In genomic region chr13:98356176-98356972, GRCm38 (mm10) we compare ENCODE assay signal across 9 mouse cellular contexts. TPM values are rescaled to one million over a fixed set of nuclear protein-coding genes. Genes with fewer than 3 reads are reported as not detected.
DNase-seq lines count a peak whose midpoint lies in the region; ATAC-seq and TF ChIP-seq lines count a peak whose summit lies in the region.
"Had no signal": no experiment of that assay in that cellular context is flagged by ENCODE, and none has a peak within 500 bp of the region (broad histone marks: within the 10 kb centered on the region; RNA-seq: fewer than 3 reads in every experiment).

No protein-coding gene starts in this region.

- peak overlapping the region; percentile 59 for H3K4me2 ChIP-seq in forebrain, embryonic 11.5 days (ENCODE audit: low read depth, low read length, severe bottlenecking)

- peak overlapping the region; percentile 65 for H3K9ac ChIP-seq in forebrain, embryonic 11.5 days (ENCODE audit: low read length)

- no peak for TF ChIP-seq CTCF in left cerebral cortex, adult 2 months (IDR thresholded peaks at IDR 0.05)

- no peaks in the 10 kb centered on the region for H3K9me3 ChIP-seq in forebrain, embryonic 11.5 days (ENCODE audit: control insufficient read depth, low read length)
- H3K9me3 ChIP-seq in limb, embryonic 10.5 days (replicated peaks) = no peaks in the 10 kb centered on the region

- H3K4me1 ChIP-seq in forebrain, embryonic 11.5 days (replicated peaks; ENCODE audit: control insufficient read depth, insufficient read depth, low read length) = peaks cover 16% of the 10 kb centered on the region
- peaks cover 30% of the 10 kb centered on the region for H3K4me1 ChIP-seq in limb, embryonic 10.5 days

- H3K4me3 ChIP-seq in left cerebral cortex, adult 2 months = peak overlapping the region; percentile 24
- peak overlapping the region; percentile 48 for H3K4me3 ChIP-seq in forebrain, embryonic 11.5 days (ENCODE audit: low read depth, low read length)
- H3K4me3 ChIP-seq in limb, embryonic 10.5 days = peak overlapping the region; percentile 54

- no peak overlapping the region for H3K27ac ChIP-seq in left cerebral cortex, adult 2 months
- H3K27ac ChIP-seq in forebrain, embryonic 11.5 days (ENCODE audit: low read depth, low read length) = no peak overlapping the region
- H3K27ac ChIP-seq in limb, embryonic 10.5 days = no peak overlapping the region

- peaks cover 84% of the 10 kb centered on the region for H3K27me3 ChIP-seq in forebrain, embryonic 11.5 days (ENCODE audit: control insufficient read depth, insufficient read depth, low read length)
- peaks cover 99% of the 10 kb centered on the region for H3K27me3 ChIP-seq in limb, embryonic 10.5 days (ENCODE audit: low read depth, poor library complexity, severe bottlenecking)

- no peak for DNase-seq in left cerebral cortex, adult 2 months (ENCODE audit: extremely low spot score in 1 of 2, low spot score in 2 of 2)
- no peak for DNase-seq in left cerebral cortex, adult 8-10 months (ENCODE audit: low spot score in 2 of 2)
- no peak for DNase-seq in forebrain, embryonic 11.5 days (ENCODE audit: low spot score)
- no peak for DNase-seq in limb, embryonic 10.5 days (ENCODE audit: low spot score)
- DNase-seq in retina, embryonic 14.5 days (ENCODE audit: low spot score) = peak; percentile 45
- DNase-seq in c-Kit-positive CD71-positive TER-119-positive erythroid progenitor cells, embryonic 14.5 days (ENCODE audit: low spot score) = no peak
- no peak for DNase-seq in urinary bladder, postnatal 25 days (ENCODE audit: low spot score)

- ATAC-seq in forebrain, embryonic 11.5 days (replicated peaks; ENCODE audit: low FRiP score) = no peak

- no peaks in the 10 kb centered on the region for H3K36me3 ChIP-seq in forebrain, embryonic 11.5 days (ENCODE audit: control insufficient read depth, insufficient read depth, low read length)
- H3K36me3 ChIP-seq in limb, embryonic 10.5 days = no peaks in the 10 kb centered on the region
- H3K36me3 ChIP-seq: G1E had no signal

- 4% methylated on average over 9 of the region's 9 CpGs for WGBS in forebrain, embryonic 11.5 days
- WGBS in limb, embryonic 10.5 days = 4% methylated on average over 9 of the region's 9 CpGs

- intact Hi-C loops in left cerebral cortex, adult 2 months (cut with DNase I) = no loop called here

RNA-seq across cellular contexts. Expression of gene Foxd1, which starts 2.3 kb away (rescaled TPM):
- total RNA-seq in left cerebral cortex, adult 2 months (2021) = 1 to 10 TPM; 1.5 to 1.9 TPM
- total RNA-seq in left cerebral cortex, adult 8-10 months (2022) = 1 to 10 TPM; 1.3 to 1.6 (median 1.5) TPM
- polyA plus RNA-seq in forebrain, embryonic 11.5 days (2014; fragmentation: Nextera tagmentation; extraction: Ambion mirVana) = 4.4 and 4.8 TPM in 2 replicates
- polyA plus RNA-seq in limb, embryonic 10.5 days (2016; fragmentation: Nextera tagmentation; extraction: Ambion mirVana) = 0.11 and 0.21 TPM in 2 replicates
- polyA plus RNA-seq: G1E; liver, embryonic 16.5 days had no signal

RNA-seq across cellular contexts. Expression of gene Btf3, which starts 39.6 kb away (rescaled TPM):
- 100 to 1,000 TPM; 160 to 170 TPM for total RNA-seq in left cerebral cortex, adult 2 months (2021)
- total RNA-seq in left cerebral cortex, adult 8-10 months (2022) = 100 to 1,000 TPM; 167 to 188 (median 185) TPM
- polyA plus RNA-seq in forebrain, embryonic 11.5 days (2014; fragmentation: Nextera tagmentation; extraction: Ambion mirVana) = 697 and 773 TPM in 2 replicates
- polyA plus RNA-seq in limb, embryonic 10.5 days (2016; fragmentation: Nextera tagmentation; extraction: Ambion mirVana) = 695 and 810 TPM in 2 replicates
